Mouse (Mus musculus) bone marrow macrophage, adult 2 months (primary cell): ENCODE results near the gene 1110032F04Rik. TPM values are rescaled to one million over a fixed set of nuclear protein-coding genes. Genes with fewer than 3 reads are reported as not detected.
A peak's percentile ranks its signal among the peaks of the same experiment; 100 is the strongest.

ENCODE experiments used
- H3K27ac ChIP-seq: 2 replicates; pipeline ENCODE4 v1.5.1; 2012; ENCODE audit warnings: low read depth, low read length; ENCODE audit not compliant: insufficient read depth
- H3K4me1 ChIP-seq: 2 replicates; pipeline ENCODE4 v1.6.1; 2012; ENCODE audit warnings: low read length; ENCODE audit not compliant: control insufficient read depth, insufficient read depth
- H3K4me3 ChIP-seq: 2 replicates; pipeline ENCODE4 v1.5.1; 2012; ENCODE audit warnings: mild to moderate bottlenecking, low read length, moderate library complexity; ENCODE audit not compliant: insufficient read depth
- CTCF ChIP-seq: IDR thresholded peaks from 2 replicates; pipeline ENCODE4 v1.5.1; 2012; ENCODE audit warnings: low read depth, mild to moderate bottlenecking, low read length, moderate library complexity
- POLR2A ChIP-seq: IDR thresholded peaks from 2 replicates; pipeline ENCODE4 v1.6.1; 2012; ENCODE audit warnings: mild to moderate bottlenecking, low read depth, low read length, borderline replicate concordance
- polyA plus RNA-seq: library from polyadenylated mRNA; stranded (reverse); fragments of >200 nt; gene quantifications from 2 replicates; pipeline ENCODE4 v1.2.4, GENCODE M21; 2012; ENCODE audit not compliant: missing spikeins, insufficient read depth, insufficient read length

The 1110032F04Rik gene
- polyA plus RNA-seq, result not detected in 2 replicates

DNA sequence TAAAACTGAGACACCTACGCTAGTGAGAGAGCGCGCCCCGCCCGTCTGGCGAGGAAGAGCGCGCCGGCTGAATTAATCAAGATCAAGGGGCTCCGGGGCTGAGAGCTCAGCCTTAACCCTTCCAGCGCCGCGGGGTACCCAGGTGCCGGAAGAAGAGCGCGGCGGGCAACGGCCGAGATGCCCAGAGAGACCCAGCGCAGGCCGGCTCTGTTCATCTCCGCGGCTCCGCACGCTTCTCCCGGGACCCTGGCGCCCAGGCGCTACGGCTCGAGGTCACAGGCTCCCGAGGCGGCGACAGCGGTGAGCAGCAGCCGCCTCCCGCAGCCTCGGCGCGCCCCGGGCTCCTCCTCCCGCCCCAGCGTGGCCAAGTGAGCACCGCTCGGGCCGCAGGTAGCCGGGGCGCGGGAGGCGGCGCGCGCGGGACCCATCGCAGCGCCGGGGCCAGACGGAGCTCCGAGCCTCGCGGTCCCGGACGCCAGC lies at the start of gene 1110032F04Rik:
1110032F04Rik (plus strand) TSS at position 376 of the 480 bp plus-strand sequence.
- Histone ChIP-seq H3K4me1 (no peaks in the 10 kb centered on the region), H3K27ac (no peak within 1 kb of the TSS), H3K4me3 (peak within 1 kb of the TSS; percentile 41)
- no peak for TF ChIP-seq CTCF
- TF ChIP-seq POLR2A, result no peak

DNA sequence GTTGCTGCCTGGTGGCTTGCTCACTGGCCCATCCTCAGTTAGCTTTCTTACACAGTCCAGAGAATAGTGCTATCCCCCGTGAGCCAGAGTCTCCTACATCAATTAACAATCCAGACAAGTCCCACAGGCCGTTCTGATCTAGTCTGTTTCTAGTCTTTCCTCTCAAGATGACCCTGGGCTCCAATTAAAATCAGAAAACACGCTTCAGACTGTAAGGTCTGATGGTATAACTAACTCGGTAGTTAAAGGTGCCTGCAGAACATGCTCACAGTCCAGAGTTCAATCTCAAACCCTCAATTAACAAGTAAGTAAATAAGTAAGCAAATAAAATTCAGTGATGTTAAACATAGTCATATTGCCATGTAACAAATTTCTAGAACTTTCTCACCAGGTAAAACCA lies 48.0 kb upstream of the 1110032F04Rik start:
- Histone ChIP-seq H3K4me3 (no peak overlapping the region), H3K27ac (no peak overlapping the region), H3K4me1 (no peaks in the 10 kb centered on the region)
- no peak for TF ChIP-seq POLR2A
- no peak for TF ChIP-seq CTCF

- TF ChIP-seq POLR2A, result no peak
- no peak for TF ChIP-seq CTCF
- Histone ChIP-seq H3K4me1 (no peaks in the 10 kb centered on the region), H3K4me3 (no peak overlapping the region), H3K27ac (no peak overlapping the region)
Observed at GRCm38 (mm10) chr3:68821926-68822341, 47.5 kb upstream of the 1110032F04Rik start.

GRCm38 (mm10) chr3:68823876-68824764 lies 45.3 kb upstream of the 1110032F04Rik start:
- H3K27ac ChIP-seq, result no peak overlapping the region
- TF ChIP-seq CTCF (no peak), POLR2A (no peak)
- H3K4me3 ChIP-seq, result no peak overlapping the region
- no peaks in the 10 kb centered on the region for H3K4me1 ChIP-seq

GRCm38 (mm10) chr3:68824765-68825090 lies 44.7 kb upstream of the 1110032F04Rik start:
- Histone ChIP-seq H3K4me1 (no peaks in the 10 kb centered on the region), H3K27ac (no peak overlapping the region), H3K4me3 (no peak overlapping the region)
- no peak for TF ChIP-seq CTCF
- no peak for TF ChIP-seq POLR2A

DNA sequence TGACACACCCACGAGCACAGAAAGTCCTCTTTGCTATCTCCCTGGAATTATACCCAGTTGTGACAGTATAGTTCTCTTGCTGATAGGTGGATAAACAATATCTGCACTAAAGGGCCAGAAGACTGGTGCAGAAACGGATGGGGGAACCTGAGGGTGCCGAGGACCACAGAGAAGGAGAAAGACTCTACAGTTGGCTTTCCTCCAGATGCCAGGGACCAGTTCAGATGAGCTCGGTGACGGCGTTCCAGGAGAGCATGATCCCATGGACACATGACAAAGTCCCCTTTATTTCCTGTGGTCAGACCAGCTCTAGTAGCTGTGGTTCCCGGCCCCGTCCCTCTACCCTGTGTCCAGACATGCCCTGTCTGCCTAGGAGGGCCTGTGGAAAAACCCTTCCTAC lies 44.2 kb upstream of the 1110032F04Rik start:
- TF ChIP-seq CTCF (no peak), POLR2A (no peak)
- Histone ChIP-seq H3K4me1 (no peaks in the 10 kb centered on the region), H3K27ac (no peak overlapping the region), H3K4me3 (no peak overlapping the region)

DNA sequence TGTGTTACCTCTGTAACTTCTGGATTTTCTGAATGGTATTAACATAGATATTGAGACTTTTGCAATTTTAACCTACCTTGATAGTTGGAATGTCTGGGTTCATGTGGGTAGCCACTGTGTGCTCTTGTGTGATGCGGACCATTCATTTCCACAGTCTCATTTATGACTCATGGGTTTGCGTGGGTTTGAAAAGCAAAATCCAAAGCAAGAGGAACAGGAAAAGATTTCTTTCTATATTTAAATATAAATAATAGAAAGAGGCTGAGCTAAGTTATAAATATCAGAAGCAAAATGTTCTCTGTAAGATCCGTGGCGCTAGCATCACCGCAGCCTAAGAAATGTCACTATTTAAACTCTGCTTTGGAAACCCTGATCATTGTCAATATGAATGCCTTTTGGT lies 41.7 kb upstream of the 1110032F04Rik start:
- no peak for TF ChIP-seq CTCF
- TF ChIP-seq POLR2A, result no peak
- H3K27ac ChIP-seq, result no peak overlapping the region
- no peak overlapping the region for H3K4me3 ChIP-seq
- no peaks in the 10 kb centered on the region for H3K4me1 ChIP-seq

DNA sequence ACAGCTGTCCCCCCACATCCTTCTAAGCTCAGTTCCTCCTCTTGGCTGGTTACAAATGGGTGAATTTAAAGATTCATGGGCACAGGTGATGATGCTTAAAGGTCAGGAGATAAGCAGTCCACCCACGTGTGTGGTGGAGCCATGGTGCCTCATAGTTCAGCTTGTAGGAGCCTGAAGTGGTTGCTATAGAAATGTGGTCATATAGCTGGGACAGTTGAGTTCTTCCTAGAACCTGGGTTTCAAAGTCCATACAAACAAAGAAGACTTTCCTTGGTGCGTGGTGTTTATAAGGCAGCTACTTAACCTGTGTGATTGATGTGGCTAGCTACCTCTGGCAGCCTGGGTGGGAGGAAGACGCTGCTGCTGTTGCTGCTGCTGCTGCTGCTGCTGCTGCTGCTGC lies 39.4 kb upstream of the 1110032F04Rik start:
- Histone ChIP-seq H3K27ac (no peak overlapping the region), H3K4me1 (no peaks in the 10 kb centered on the region), H3K4me3 (no peak overlapping the region)
- TF ChIP-seq POLR2A, result no peak
- TF ChIP-seq CTCF, result no peak

- TF ChIP-seq CTCF, result no peak
- no peak for TF ChIP-seq POLR2A
- no peak overlapping the region for H3K4me3 ChIP-seq
- no peaks in the 10 kb centered on the region for H3K4me1 ChIP-seq
- H3K27ac ChIP-seq, result no peak overlapping the region
Observed at GRCm38 (mm10) chr3:68836857-68837499, 32.4 kb upstream of the 1110032F04Rik start.

GRCm38 (mm10) chr3:68840206-68840605 lies 29.2 kb upstream of the 1110032F04Rik start:
- no peak for TF ChIP-seq POLR2A
- TF ChIP-seq CTCF, result no peak
- H3K4me1 ChIP-seq, result no peaks in the 10 kb centered on the region
- H3K4me3 ChIP-seq, result no peak overlapping the region
- no peak overlapping the region for H3K27ac ChIP-seq
